Mouse (Mus musculus): ENCODE data around the gene Astn1. TPM values are rescaled to one million over a fixed set of nuclear protein-coding genes. Genes with fewer than 3 reads are reported as not detected.

Astn1 gene
- total and polyA plus RNA-seq, 2 experiments, result 0.02 to 0.55 TPM

- 82% methylated on average over 10 of the region's 10 CpGs for WGBS
- TF ChIP-seq POLR2A (IDR thresholded peaks at IDR 0.05; ENCODE audit: extremely low read depth, insufficient read depth, low read length), result no peak
- TF ChIP-seq CTCF (IDR thresholded peaks at IDR 0.05; ENCODE audit: low read depth, low read length), result no peak
- H3K36me3 ChIP-seq (ENCODE audit: control insufficient read depth, insufficient read depth, low read length), result no peaks in the 10 kb centered on the region
- no peak overlapping the region for H3K9ac ChIP-seq (ENCODE audit: low read depth, low read length)
- H3K27me3 ChIP-seq (ENCODE audit: control insufficient read depth, insufficient read depth, low read length), result no peaks in the 10 kb centered on the region
- no peak overlapping the region for H3K27ac ChIP-seq (replicated peaks; ENCODE audit: insufficient read depth, low read depth, low read length)
- no peak for DNase-seq (ENCODE audit: extremely low read depth, low read depth, low spot score)
- no peaks in the 10 kb centered on the region for H3K4me1 ChIP-seq (ENCODE audit: control insufficient read depth, insufficient read depth, low read length)
- H3K79me2 ChIP-seq (ENCODE audit: control insufficient read depth, insufficient read depth, low read length), result no peaks in the 10 kb centered on the region
- no peak overlapping the region for H3K4me3 ChIP-seq (ENCODE audit: insufficient read depth, low read depth, low read length)
These were observed 335.9 kb downstream of the Astn1 start for GRCm38 (mm10) chr1:158697859-158698569.

DNA sequence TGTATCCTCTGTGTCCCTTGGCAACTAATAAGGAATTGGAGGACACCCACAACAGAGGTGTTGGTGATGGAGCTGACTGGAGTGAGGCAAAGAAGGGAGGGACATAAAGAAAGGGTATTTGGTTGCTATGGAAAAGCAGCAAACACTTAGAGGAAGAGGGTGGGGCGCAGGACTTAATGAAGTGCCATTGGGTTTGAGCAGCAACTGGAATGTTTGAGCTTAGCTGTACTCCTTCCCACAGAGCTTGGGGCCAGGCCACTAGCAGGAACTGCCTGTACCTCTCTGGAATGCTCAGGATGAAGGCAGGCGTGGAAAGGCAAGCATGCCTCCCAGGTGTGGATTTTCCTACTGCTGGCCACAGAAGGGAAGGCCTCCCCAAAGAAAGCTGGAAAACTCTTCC, 337.2 kb downstream of the Astn1 start:
- Histone ChIP-seq H3K36me3 (ENCODE audit: control insufficient read depth, insufficient read depth, low read length) (no peaks in the 10 kb centered on the region), H3K4me3 (ENCODE audit: insufficient read depth, low read depth, low read length) (no peak overlapping the region), H3K4me1 (ENCODE audit: control insufficient read depth, insufficient read depth, low read length) (no peaks in the 10 kb centered on the region), H3K27me3 (ENCODE audit: control insufficient read depth, insufficient read depth, low read length) (no peaks in the 10 kb centered on the region), H3K9ac (ENCODE audit: low read depth, low read length) (no peak overlapping the region), H3K79me2 (ENCODE audit: control insufficient read depth, insufficient read depth, low read length) (no peaks in the 10 kb centered on the region), H3K27ac (replicated peaks; ENCODE audit: insufficient read depth, low read depth, low read length) (no peak overlapping the region)
- WGBS, result 95% methylated on average over 2 of the region's 2 CpGs
- DNase-seq (ENCODE audit: extremely low read depth, low read depth, low spot score), result no peak
- TF ChIP-seq POLR2A (IDR thresholded peaks at IDR 0.05; ENCODE audit: extremely low read depth, insufficient read depth, low read length) (no peak), CTCF (IDR thresholded peaks at IDR 0.05; ENCODE audit: low read depth, low read length) (no peak)

GRCm38 (mm10) chr1:158700147-158700546, 338.1 kb downstream of the Astn1 start:
- TF ChIP-seq POLR2A (IDR thresholded peaks at IDR 0.05; ENCODE audit: extremely low read depth, insufficient read depth, low read length) (no peak), CTCF (IDR thresholded peaks at IDR 0.05; ENCODE audit: low read depth, low read length) (no peak)

GRCm38 (mm10) chr1:158701336-158701735, 339.3 kb downstream of the Astn1 start:
- Histone ChIP-seq H3K4me3 (ENCODE audit: insufficient read depth, low read depth, low read length) (no peak overlapping the region), H3K27ac (replicated peaks; ENCODE audit: insufficient read depth, low read depth, low read length) (no peak overlapping the region), H3K27me3 (ENCODE audit: control insufficient read depth, insufficient read depth, low read length) (no peaks in the 10 kb centered on the region), H3K79me2 (ENCODE audit: control insufficient read depth, insufficient read depth, low read length) (no peaks in the 10 kb centered on the region), H3K4me1 (ENCODE audit: control insufficient read depth, insufficient read depth, low read length) (no peaks in the 10 kb centered on the region), H3K9ac (ENCODE audit: low read depth, low read length) (no peak overlapping the region), H3K36me3 (ENCODE audit: control insufficient read depth, insufficient read depth, low read length) (no peaks in the 10 kb centered on the region)
- 85% methylated on average over 1 of the region's 1 CpGs for WGBS
- no peak for TF ChIP-seq POLR2A (IDR thresholded peaks at IDR 0.05; ENCODE audit: extremely low read depth, insufficient read depth, low read length)
- no peak for TF ChIP-seq CTCF (IDR thresholded peaks at IDR 0.05; ENCODE audit: low read depth, low read length)
- no peak for DNase-seq (ENCODE audit: extremely low read depth, low read depth, low spot score)

More at GRCm38 (mm10) chr1:158700147-158700546, 338.1 kb downstream of the Astn1 start:
- Histone ChIP-seq H3K36me3 (ENCODE audit: control insufficient read depth, insufficient read depth, low read length) (no peaks in the 10 kb centered on the region), H3K79me2 (ENCODE audit: control insufficient read depth, insufficient read depth, low read length) (no peaks in the 10 kb centered on the region), H3K4me3 (ENCODE audit: insufficient read depth, low read depth, low read length) (no peak overlapping the region), H3K27ac (replicated peaks; ENCODE audit: insufficient read depth, low read depth, low read length) (no peak overlapping the region), H3K4me1 (ENCODE audit: control insufficient read depth, insufficient read depth, low read length) (no peaks in the 10 kb centered on the region), H3K27me3 (ENCODE audit: control insufficient read depth, insufficient read depth, low read length) (no peaks in the 10 kb centered on the region), H3K9ac (ENCODE audit: low read depth, low read length) (no peak overlapping the region)
- no peak for DNase-seq (ENCODE audit: extremely low read depth, low read depth, low spot score)
- 44% methylated on average over 2 of the region's 2 CpGs for whole genome bisulfite sequencing

DNA sequence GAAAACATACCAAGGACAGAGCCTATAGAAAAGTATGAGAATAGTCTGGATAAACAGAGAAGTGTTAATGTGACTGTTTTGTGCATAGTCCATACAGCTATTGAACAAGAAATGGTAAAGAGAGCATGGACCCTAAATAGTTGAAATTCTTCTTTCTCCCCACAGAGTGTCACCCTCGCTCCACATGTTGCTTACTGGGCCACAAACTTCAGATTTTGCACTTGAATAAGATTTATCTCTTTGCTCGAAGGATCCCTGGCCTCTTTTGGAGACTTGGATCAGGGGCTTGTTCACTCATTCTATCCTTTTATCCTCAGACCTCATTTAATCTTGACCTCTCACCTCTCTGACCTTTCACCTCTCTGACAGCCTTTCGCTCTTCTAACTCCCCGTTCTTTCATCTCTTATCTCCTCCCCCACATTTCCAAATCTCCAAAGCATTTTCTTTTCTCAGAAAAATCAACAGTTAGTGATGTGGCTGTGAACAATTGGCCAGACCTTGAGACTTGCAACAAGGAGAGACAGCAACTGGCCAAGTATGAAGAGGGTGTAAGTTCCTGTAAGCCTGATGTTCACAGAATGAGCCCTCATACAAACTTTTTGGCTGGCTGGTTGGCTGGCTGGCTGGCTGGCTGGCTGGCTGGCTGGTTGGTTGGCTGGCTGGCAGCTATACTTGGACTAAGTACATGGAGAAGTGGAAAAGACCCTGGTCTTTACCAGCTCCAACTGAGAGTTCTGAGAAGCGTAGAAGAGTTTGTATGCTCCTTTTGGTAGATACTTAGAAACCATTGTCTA, 351.4 kb downstream of the Astn1 start:
- Histone ChIP-seq H3K79me2 (ENCODE audit: control insufficient read depth, insufficient read depth, low read length) (no peaks in the 10 kb centered on the region), H3K4me1 (ENCODE audit: control insufficient read depth, insufficient read depth, low read length) (peaks cover 3% of the 10 kb centered on the region; the same call in 1 of the 2 replicates), H3K27me3 (ENCODE audit: control insufficient read depth, insufficient read depth, low read length) (no peaks in the 10 kb centered on the region), H3K4me3 (ENCODE audit: insufficient read depth, low read depth, low read length) (no peak overlapping the region), H3K27ac (replicated peaks; ENCODE audit: insufficient read depth, low read depth, low read length) (no peak overlapping the region), H3K9ac (ENCODE audit: low read depth, low read length) (no peak overlapping the region), H3K36me3 (ENCODE audit: control insufficient read depth, insufficient read depth, low read length) (no peaks in the 10 kb centered on the region)
- WGBS, result 34% methylated on average over 5 of the region's 5 CpGs
- TF ChIP-seq POLR2A (IDR thresholded peaks at IDR 0.05; ENCODE audit: extremely low read depth, insufficient read depth, low read length) (no peak), CTCF (IDR thresholded peaks at IDR 0.05; ENCODE audit: low read depth, low read length) (peak; percentile 44; the same call in 1 of the 2 replicates)
- peak; percentile 35 for DNase-seq (ENCODE audit: extremely low read depth, low read depth, low spot score)
